Mouse (Mus musculus) testis, adult 2 months (tissue): Measurements from ENCODE around the gene Acvr1b. TPM values are rescaled to one million over a fixed set of nuclear protein-coding genes. Genes with fewer than 3 reads are reported as not detected.

Experiments
- H3K27ac ChIP-seq: fragments of 200-500 bp; 2 replicates; pipeline ENCODE4 v1.5.1; 2012; ENCODE audit warnings: low read depth, low read length; ENCODE audit not compliant: control insufficient read depth, insufficient read depth
- H3K27me3 ChIP-seq: fragments of 200-500 bp; 2 replicates; pipeline ENCODE4 v1.6.1; 2012; ENCODE audit warnings: mild to moderate bottlenecking, low read length, moderate library complexity; ENCODE audit not compliant: control insufficient read depth, insufficient read depth
- H3K36me3 ChIP-seq: fragments of 200-500 bp; 2 replicates; pipeline ENCODE4 v1.6.1; 2012; ENCODE audit warnings: mild to moderate bottlenecking, low read length; ENCODE audit not compliant: control insufficient read depth, insufficient read depth
- H3K4me1 ChIP-seq: fragments of 200-500 bp; 2 replicates; pipeline ENCODE4 v1.6.1; 2012; ENCODE audit warnings: low read length; ENCODE audit not compliant: control insufficient read depth, insufficient read depth
- H3K4me3 ChIP-seq: fragments of 200-500 bp; 2 replicates; pipeline ENCODE4 v1.5.1; 2012; ENCODE audit warnings: low read depth, mild to moderate bottlenecking, low read length, moderate library complexity, mixed read lengths; ENCODE audit not compliant: control insufficient read depth
- CTCF ChIP-seq: fragments of 200-500 bp; IDR thresholded peaks from 2 replicates; pipeline ENCODE4 v1.5.1; 2012; ENCODE audit warnings: low read depth, mild to moderate bottlenecking, inconsistent platforms, low read length, moderate library complexity; ENCODE audit not compliant: control insufficient read depth, insufficient read depth, insufficient replicate concordance
- POLR2A ChIP-seq: fragments of 200-500 bp; IDR thresholded peaks from 2 replicates; pipeline ENCODE4 v1.6.1; 2012; ENCODE audit warnings: low read depth, mild to moderate bottlenecking, inconsistent platforms, low read length, moderate library complexity; ENCODE audit not compliant: control insufficient read depth
- polyA plus RNA-seq: library from polyadenylated mRNA; depleted of rRNA; stranded (reverse); fragments of >200 nt; gene quantifications from 2 replicates; pipeline ENCODE4 v1.2.3, GENCODE M21; 2012

Acvr1b gene
- polyA plus RNA-seq, 1 experiment: 16.7 TPM

GRCm38 (mm10) chr15:101176795-101177691, 3.2 kb downstream of the Acvr1b start:
- Histone ChIP-seq H3K36me3 (no peaks in the 10 kb centered on the region), H3K27me3 (no peaks in the 10 kb centered on the region), H3K4me1 (peaks cover 15% of the 10 kb centered on the region), H3K27ac (no peak overlapping the region), H3K4me3 (no peak overlapping the region)
- TF ChIP-seq CTCF (no peak), POLR2A (no peak)

GRCm38 (mm10) chr15:101180363-101181105, 6.7 kb downstream of the Acvr1b start:
- no peak overlapping the region for H3K4me3 ChIP-seq
- no peaks in the 10 kb centered on the region for H3K27me3 ChIP-seq
- H3K4me1 ChIP-seq: peaks cover 2% of the 10 kb centered on the region
- H3K27ac ChIP-seq: no peak overlapping the region
- no peak for TF ChIP-seq POLR2A
- no peak for TF ChIP-seq CTCF
- no peaks in the 10 kb centered on the region for H3K36me3 ChIP-seq

- Histone ChIP-seq H3K27ac (no peak overlapping the region), H3K36me3 (no peaks in the 10 kb centered on the region), H3K4me3 (no peak overlapping the region), H3K27me3 (no peaks in the 10 kb centered on the region), H3K4me1 (no peaks in the 10 kb centered on the region)
- TF ChIP-seq CTCF: no peak
- TF ChIP-seq POLR2A: no peak
Observed at GRCm38 (mm10) chr15:101181106-101181466, 7.2 kb downstream of the Acvr1b start.

DNA sequence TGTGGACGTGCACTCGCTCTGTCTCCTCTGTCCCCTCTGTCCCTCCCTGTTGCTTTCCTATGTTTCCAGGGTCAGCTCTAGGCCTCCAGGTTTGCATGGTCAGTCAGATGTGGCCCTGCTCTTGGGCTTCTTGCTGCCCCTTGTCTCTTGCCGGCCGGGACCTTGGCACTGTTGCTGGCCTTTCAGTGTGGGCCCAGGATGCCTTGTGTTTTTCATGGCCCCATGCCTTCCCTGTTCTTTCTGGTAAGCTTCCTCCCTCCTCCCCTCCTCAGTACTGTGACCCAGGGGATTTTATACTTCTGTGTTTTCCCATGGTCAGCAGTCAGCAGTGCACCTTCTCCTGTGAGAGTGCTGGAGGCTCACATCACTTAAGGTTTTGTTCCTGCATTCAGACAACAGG, 7.6 kb downstream of the Acvr1b start:
- no peak overlapping the region for H3K4me3 ChIP-seq
- H3K36me3 ChIP-seq: no peaks in the 10 kb centered on the region
- no peaks in the 10 kb centered on the region for H3K4me1 ChIP-seq
- no peaks in the 10 kb centered on the region for H3K27me3 ChIP-seq
- no peak for TF ChIP-seq CTCF
- no peak overlapping the region for H3K27ac ChIP-seq

GRCm38 (mm10) chr15:101182676-101183075, 8.8 kb downstream of the Acvr1b start:
- no peak for TF ChIP-seq CTCF
- TF ChIP-seq POLR2A: no peak
- no peaks in the 10 kb centered on the region for H3K4me1 ChIP-seq
- no peak overlapping the region for H3K27ac ChIP-seq
- H3K27me3 ChIP-seq: no peaks in the 10 kb centered on the region
- no peak overlapping the region for H3K4me3 ChIP-seq
- no peaks in the 10 kb centered on the region for H3K36me3 ChIP-seq

DNA sequence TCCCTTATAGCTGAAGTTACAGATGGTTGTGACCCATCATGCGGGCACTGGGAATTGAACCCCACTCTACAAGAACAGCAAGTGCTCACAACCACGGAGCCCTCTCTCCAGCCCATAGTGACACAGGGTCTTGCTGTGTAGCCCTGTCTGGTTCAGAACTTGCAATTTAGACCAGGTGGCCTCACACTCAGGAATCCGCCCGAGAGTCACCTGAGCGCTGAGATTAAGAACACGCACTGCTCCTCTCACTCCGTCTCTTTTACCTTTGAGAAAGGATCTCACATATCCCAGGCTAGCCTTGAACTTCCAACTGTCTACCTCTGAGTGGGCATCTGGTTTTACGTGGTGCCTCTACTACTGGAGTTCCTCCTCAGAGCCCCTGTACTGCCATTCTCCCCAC, 10.4 kb downstream of the Acvr1b start:
- Histone ChIP-seq H3K36me3 (no peaks in the 10 kb centered on the region), H3K4me3 (no peak overlapping the region), H3K27me3 (no peaks in the 10 kb centered on the region), H3K27ac (no peak overlapping the region), H3K4me1 (no peaks in the 10 kb centered on the region)
- TF ChIP-seq POLR2A (no peak), CTCF (no peak)

DNA sequence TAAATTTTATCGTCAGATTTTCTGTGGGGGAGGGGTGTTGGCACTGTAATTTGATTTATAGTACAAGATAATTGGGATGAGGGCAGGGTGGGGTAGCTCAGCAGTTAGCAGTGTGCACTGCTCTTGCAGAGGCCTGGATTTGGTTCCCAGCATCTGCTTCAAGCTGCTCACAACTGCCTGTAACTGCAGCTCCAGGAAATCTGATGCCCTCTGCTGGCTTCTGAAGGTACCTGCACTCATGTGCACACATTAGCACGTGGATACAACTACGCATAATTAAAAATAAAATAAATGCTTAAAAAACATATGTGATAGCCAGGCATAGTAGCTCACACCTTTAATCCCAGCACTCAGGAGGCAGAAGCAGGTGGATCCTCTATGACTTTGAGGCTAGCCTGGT, 11.7 kb downstream of the Acvr1b start:
- no peak for TF ChIP-seq POLR2A
- TF ChIP-seq CTCF: no peak

More for the DNA sequence above, 11.7 kb downstream of the Acvr1b start:
- Histone ChIP-seq H3K27ac (no peak overlapping the region), H3K4me1 (no peaks in the 10 kb centered on the region), H3K4me3 (no peak overlapping the region), H3K36me3 (no peaks in the 10 kb centered on the region), H3K27me3 (no peaks in the 10 kb centered on the region)
